Mouse (Mus musculus) kidney, adult 2 months (tissue): ENCODE measurements around the gene Sergef.

Experiments used
- CTCF ChIP-seq: fragments of 200-500 bp; conservative IDR thresholded peaks from 2 replicates; pipeline ENCODE4 v1.5.1; 2011; ENCODE audit warnings: low read depth, mild to moderate bottlenecking, control low read depth, low read length, moderate library complexity, mixed read lengths; ENCODE audit not compliant: insufficient read depth, insufficient read length
- POLR2A ChIP-seq: fragments of 200-500 bp; IDR thresholded peaks from one replicate; pipeline ENCODE4 v1.6.1; 2011; ENCODE audit warnings: low read depth, low read length, control low read depth

DNA sequence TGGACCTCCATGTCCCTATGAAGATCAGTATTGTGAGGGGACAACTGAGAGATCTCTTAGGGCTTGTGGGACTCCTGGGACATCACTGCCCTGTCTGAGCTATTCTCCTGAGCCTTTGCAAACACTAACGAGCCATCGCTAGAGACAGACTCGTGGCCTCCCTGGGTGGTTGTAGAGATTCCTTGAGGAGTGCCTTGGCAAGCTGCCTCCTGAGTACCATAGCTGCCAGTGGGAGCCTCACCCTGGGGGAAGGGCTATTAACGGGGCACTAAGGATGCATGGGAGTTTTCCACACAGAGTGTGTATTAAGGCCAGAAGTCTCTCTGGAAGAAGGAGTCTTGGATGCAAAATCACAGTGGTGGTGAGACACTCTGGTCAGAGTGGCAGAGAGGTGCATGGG, 214.6 kb downstream of the Sergef start:
- TF ChIP-seq CTCF: no peak
- no peak for TF ChIP-seq POLR2A
